Mouse (Mus musculus) cerebellum, adult 2 months (tissue): ENCODE measurements around the gene Gm20518. TPM values are rescaled to one million over a fixed set of nuclear protein-coding genes. Genes with fewer than 3 reads are reported as not detected.

Source experiments
- DNase-seq, 2 experiments: peaks; one replicate each; pipeline ENCODE4 v3.0.0; 2021
- H3K27ac ChIP-seq: fragments of 200-500 bp; 2 replicates; pipeline ENCODE4 v1.5.1; 2012; ENCODE audit warnings: low read length, control low read depth, inconsistent platforms; ENCODE audit not compliant: insufficient read depth
- H3K27me3 ChIP-seq: fragments of 200-500 bp; 2 replicates; pipeline ENCODE4 v1.6.1; 2012; ENCODE audit warnings: inconsistent platforms, mild to moderate bottlenecking, low read length, moderate library complexity; ENCODE audit not compliant: control insufficient read depth, insufficient read depth
- H3K4me1 ChIP-seq: fragments of 200-500 bp; 2 replicates; pipeline ENCODE4 v1.6.1; 2011; ENCODE audit warnings: low read length; ENCODE audit not compliant: control insufficient read depth, insufficient read depth
- H3K4me3 ChIP-seq: fragments of 200-500 bp; replicated peaks from 2 replicates; pipeline ENCODE3; 2011; ENCODE audit warnings: mild to moderate bottlenecking, low read depth, low read length, control low read depth; ENCODE audit not compliant: insufficient read depth
- CTCF ChIP-seq: fragments of 200-500 bp; IDR thresholded peaks from 2 replicates; pipeline ENCODE4 v1.5.1; 2011; ENCODE audit warnings: low read depth, mild to moderate bottlenecking, control low read depth, low read length, moderate library complexity, borderline replicate concordance; ENCODE audit not compliant: insufficient read depth
- POLR2A ChIP-seq: fragments of 200-500 bp; IDR thresholded peaks from 2 replicates; pipeline ENCODE4 v1.6.1; 2011; ENCODE audit warnings: low read length, control low read depth, borderline replicate concordance; ENCODE audit not compliant: insufficient read depth
- WGBS: fragments of 180-500 bp; shearing (Covaris S2); methylation state at CpG from one replicate; pipeline ENCODE4 v1.1.7; 2018; 5-methylcytosine and 5-hydroxymethylcytosine counted together
- polyA plus RNA-seq: library from polyadenylated mRNA; depleted of rRNA; stranded (reverse); fragments of >200 nt; gene quantifications from 2 replicates; pipeline ENCODE4 v1.2.3, GENCODE M21; 2012

Gm20518 gene
- polyA plus RNA-seq, 1 experiment = 9.1 TPM

DNA sequence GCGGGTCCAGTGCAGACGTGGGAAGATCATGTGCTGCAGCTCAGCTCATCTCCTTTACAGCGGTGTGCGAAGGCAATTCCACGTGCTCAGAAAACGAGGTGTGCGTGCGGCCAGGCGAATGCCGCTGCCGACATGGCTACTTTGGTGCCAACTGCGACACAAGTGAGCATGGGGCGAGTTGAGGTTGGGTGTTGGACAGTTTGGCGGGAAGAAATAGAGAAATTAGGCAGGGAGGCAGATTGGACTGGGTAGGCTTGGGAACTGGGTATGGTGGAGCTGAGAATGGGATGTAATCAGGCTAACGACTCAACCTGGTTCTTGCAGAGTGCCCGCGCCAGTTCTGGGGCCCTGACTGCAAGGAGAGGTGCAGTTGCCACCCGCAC, 89.0 kb downstream of the Gm20518 start:
- TF ChIP-seq CTCF (no peak), POLR2A (no peak)
- DNase-seq = no peak
- H3K27me3 ChIP-seq = peaks cover 2% of the 10 kb centered on the region; the same call in 1 of the 2 replicates
- H3K27ac ChIP-seq = no peak overlapping the region
- 6% methylated on average over 18 of the region's 18 CpGs for WGBS
- peak overlapping the region; percentile 25 for H3K4me3 ChIP-seq
- peaks cover 9% of the 10 kb centered on the region for H3K4me1 ChIP-seq

DNA sequence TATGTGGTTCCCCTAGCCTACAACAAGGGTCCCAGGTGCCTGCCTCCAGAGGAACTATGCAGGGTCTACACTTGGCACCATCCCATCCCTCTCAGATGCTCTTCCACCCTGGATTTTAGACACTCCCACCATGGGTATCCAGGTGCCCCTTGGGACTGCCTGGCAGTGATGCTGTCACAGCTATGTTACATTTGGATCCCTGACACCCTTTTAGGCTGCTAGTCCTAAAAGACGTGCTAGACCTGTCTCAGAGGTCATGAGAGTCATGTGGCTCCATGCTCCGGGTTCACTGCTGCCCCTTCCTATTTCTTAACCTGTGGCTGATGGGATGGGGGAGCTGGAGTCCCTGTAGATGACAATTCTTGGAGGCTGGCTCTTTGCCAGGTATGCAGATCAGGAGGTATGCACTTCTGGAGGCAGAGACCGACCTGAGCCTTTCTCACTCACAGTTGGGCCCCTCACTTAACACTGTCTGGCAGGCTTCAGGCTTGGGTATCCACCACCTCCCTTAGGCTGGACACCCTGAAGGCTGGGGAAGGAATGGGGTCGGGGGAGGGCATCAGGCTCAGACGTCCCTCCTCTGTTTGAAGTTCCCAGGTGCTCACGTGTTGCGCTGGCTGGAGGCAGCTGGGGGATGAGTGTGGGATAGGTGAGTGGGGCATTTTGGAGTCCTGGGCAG, 89.6 kb downstream of the Gm20518 start:
- no peak for DNase-seq
- Histone ChIP-seq H3K4me3 (no peak overlapping the region), H3K27me3 (peaks cover 5% of the 10 kb centered on the region; the same call in 1 of the 2 replicates), H3K4me1 (peaks cover 9% of the 10 kb centered on the region), H3K27ac (no peak overlapping the region)
- TF ChIP-seq POLR2A (no peak), CTCF (no peak)
- WGBS = 20% methylated on average over 7 of the region's 7 CpGs

DNA sequence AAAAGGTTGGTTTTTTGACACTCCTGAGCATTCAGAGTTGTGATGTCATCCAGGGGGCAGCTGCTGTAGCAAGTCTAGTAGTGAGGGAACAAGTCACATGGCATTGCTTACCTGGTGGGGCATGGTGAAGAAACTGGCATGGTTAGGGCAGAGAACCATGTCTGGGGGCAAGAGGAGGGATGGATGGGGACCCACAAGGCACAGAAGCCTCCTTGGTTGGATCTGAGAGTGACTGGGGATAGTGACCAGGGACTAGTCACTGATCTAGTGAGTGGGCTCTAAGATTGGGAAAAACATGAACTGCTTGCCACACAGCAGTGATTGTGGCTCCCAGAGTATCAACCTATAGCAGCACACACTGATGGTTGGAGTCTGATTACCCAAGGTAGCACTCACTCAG, 91.9 kb downstream of the Gm20518 start:
- TF ChIP-seq CTCF (no peak), POLR2A (no peak)
- Histone ChIP-seq H3K4me1 (peaks cover 9% of the 10 kb centered on the region), H3K27ac (no peak overlapping the region), H3K4me3 (no peak overlapping the region), H3K27me3 (peaks cover 5% of the 10 kb centered on the region; the same call in 1 of the 2 replicates)
- no peak for DNase-seq

DNA sequence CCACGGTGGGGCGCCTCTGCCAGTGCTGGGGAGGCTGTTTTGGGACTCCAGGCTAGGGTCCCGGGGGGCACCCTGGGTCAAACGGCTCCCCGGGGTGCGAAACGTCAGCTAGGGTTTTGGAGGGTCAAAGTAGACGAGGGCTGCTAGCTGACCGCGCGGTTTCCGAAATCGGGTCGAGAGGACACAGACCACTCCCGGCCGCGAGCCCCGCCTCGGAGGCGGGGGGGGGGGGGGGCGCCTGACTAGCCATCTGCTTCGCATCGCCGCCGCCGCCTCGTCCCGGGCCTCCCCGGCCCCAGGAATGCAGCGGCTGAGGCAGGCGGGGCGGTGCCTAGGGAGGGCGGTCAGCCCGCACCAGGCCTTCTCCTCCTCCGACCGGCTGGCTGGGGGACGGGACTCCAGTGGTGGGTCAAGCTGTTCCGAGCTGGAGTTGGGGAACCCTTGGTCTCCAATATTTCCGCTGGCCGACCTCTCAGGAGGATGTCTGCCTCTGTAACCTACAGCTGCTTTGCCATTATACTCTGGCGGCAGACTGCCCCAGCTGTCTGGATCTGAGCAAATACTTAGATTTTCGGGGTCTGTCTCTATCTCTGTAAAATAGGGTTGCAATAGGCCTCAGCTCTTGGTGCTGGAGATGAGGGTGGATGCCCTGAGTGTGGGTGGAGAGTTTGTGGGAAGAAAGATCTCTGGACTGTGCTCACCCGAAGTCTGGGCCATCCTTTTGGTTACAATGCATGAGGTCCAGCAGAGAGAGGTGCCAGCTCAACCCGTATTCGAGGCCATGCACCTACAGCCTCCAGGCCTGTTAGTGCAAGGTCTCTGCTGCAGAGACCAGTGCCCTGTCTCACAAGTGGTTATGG, 92.9 kb downstream of the Gm20518 start:
- TF ChIP-seq POLR2A (no peak), CTCF (no peak)
- WGBS = 19% methylated on average over 44 of the region's 45 CpGs
- no peak overlapping the region for H3K4me3 ChIP-seq
- peaks cover 4% of the 10 kb centered on the region; the same call in 1 of the 2 replicates for H3K27me3 ChIP-seq
- H3K27ac ChIP-seq = no peak overlapping the region
- no peak for DNase-seq
- H3K4me1 ChIP-seq = peaks cover 5% of the 10 kb centered on the region; the same call in 1 of the 2 replicates

DNA sequence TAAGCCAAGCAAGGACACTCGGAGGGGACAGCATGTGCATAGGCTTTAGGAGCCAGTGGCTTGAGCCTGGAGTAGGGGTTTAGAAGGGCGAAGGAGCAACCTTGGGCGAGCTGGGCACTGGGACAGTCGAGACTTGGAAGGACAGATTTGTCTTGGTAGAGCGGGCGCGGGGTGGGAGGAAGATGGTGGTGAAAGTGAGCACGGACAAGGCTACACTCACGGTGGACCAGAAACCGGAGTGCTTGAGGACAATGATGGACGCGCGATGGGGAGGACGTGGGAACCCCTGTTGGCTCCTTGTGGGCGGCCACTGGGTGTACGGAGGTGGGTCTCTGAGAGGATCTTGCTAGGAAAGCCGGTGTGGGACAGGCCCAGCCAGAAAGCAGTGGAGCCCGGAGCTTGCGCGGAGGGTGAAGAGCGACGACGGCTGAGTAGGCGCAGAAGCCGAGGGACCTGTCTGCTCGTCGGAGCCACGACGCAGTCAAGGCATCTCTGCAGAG, 93.6 kb downstream of the Gm20518 start:
- Histone ChIP-seq H3K27me3 (peaks cover 4% of the 10 kb centered on the region; the same call in 1 of the 2 replicates), H3K4me1 (peaks cover 5% of the 10 kb centered on the region; the same call in 1 of the 2 replicates), H3K27ac (no peak overlapping the region), H3K4me3 (no peak overlapping the region)
- no peak for DNase-seq
- 16% methylated on average over 29 of the region's 29 CpGs for WGBS
- TF ChIP-seq CTCF = no peak
- TF ChIP-seq POLR2A = no peak

DNA sequence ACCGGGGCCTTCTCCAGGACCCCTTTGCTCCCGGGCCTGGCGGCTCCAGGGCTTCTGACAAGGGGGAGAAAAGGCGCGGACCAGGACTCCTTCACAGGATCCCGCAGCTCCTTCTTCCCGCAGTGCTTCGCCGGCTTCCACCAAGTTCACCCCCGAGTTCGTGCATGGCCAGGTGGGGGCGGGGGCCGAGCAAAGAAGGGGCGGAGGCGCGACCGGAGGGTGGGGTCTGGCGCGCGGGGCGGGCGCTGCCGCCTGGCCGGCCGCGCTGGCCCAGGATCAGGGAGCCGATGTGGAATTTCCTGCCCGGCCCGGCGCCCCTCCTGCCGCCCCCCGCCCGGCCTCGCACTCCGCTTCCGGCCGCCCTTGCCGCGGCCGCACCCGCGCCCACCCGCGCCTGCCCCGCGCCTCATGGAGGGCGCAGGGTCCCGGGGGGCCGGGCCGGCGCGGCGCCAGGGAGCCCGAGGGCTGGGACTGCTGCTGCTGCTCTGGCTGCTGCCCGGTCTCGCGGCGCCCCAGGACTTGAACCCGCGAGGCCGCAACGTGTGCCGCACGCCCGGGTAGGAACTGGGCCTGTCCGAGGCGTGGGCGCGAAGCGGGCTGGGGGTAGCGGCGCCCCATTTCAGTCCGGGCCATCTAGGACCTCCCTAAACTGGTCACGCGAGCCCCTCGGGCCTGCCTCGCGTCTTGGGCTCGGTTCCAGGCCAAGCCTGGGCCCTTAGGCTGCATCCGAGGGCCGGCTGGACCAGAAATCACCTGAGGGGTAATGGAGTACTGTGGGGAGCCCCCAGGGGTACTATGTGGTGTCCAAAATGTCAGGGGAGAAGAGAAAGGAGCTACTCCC, 94.3 kb downstream of the Gm20518 start, which contains the start of gene Scarf2:
Scarf2 (plus strand) TSS at position 312 of the 841 bp plus-strand sequence.
- DNase-seq = no peak
- TF ChIP-seq POLR2A (no peak), CTCF (no peak)
- WGBS = 6% methylated on average over 77 of the region's 81 CpGs
- Histone ChIP-seq H3K27ac (no peak within 1 kb of the TSS), H3K4me1 (no peaks in the 10 kb centered on the region), H3K27me3 (peaks cover 4% of the 10 kb centered on the region; the same call in 1 of the 2 replicates), H3K4me3 (no peak within 1 kb of the TSS)

DNA sequence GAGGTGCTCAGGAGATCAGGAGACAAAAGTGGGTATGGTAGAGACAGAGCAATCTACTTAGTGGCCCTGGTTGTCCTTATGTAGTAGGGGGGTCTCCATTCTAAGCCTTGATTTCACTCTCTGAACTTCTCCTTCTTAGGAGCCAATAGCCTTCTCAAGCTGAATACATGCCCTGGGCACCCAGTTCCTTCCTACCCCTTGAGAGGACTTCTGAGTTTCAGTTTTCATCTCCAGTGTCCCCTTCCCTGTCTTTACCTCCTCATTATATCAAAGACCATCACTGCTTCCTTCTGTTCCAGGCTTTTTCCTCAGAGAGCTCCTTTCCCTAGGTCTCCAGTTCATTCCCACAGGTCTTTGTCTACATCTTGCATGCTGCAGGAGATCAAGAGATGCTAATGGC, 95.0 kb downstream of the Gm20518 start:
- Histone ChIP-seq H3K27me3 (peaks cover 4% of the 10 kb centered on the region; the same call in 1 of the 2 replicates), H3K4me1 (no peaks in the 10 kb centered on the region), H3K4me3 (no peak overlapping the region), H3K27ac (no peak overlapping the region)
- no peak for TF ChIP-seq POLR2A
- no peak for TF ChIP-seq CTCF
- DNase-seq = no peak
